Mouse (Mus musculus): Measurements from ENCODE around the gene Hnrnph2. TPM values are rescaled to one million over a fixed set of nuclear protein-coding genes. Genes with fewer than 3 reads are reported as not detected.

The Hnrnph2 gene
- polyA plus RNA-seq, 1 experiment from 2014 or later, result 146 TPM

DNA sequence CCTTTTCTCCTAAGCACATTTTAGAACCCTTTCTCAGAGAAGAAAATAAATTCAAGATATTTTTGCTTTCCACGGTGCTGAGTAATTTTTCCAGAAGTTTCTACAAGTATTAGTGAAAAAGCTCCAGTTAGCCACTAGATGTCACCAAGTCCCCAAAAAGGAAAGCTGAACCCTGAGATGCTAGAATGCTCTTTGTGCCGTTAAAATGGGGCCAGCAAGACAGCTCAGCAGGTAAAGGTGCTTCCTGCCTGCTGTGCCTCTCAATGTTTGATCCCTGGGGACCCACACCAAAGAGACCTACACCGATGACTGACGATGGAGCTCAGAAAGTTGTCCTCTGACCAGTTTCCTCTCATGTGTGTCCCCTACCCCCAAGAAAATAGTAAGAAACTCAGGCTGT lies 8.5 kb downstream of the Hnrnph2 start:
- H3K4me1 ChIP-seq (ENCODE audit: control insufficient read depth, insufficient read depth, low read length), result no peaks in the 10 kb centered on the region
- no peak for ATAC-seq (replicated peaks; ENCODE audit: extremely low read depth, insufficient read depth, low FRiP score)
- no peak overlapping the region for H3K9ac ChIP-seq (ENCODE audit: low read length)
- H3K9me3 ChIP-seq (replicated peaks; ENCODE audit: control insufficient read depth, low read length), result no peaks in the 10 kb centered on the region
- H3K36me3 ChIP-seq (ENCODE audit: control insufficient read depth, insufficient read depth), result 0 out of 2 replicates have a peak, but pooled peaks cover 3% of the 10 kb centered on the region
- no peak overlapping the region for H3K27ac ChIP-seq (ENCODE audit: low read length)
- H3K4me2 ChIP-seq (ENCODE audit: low read depth, low read length), result no peak overlapping the region
- H3K27me3 ChIP-seq (ENCODE audit: control insufficient read depth, insufficient read depth, low read length), result no peaks in the 10 kb centered on the region
- WGBS, result 39% methylated on average over 4 of the region's 4 CpGs
- H3K4me3 ChIP-seq (ENCODE audit: low read length), result no peak overlapping the region

DNA sequence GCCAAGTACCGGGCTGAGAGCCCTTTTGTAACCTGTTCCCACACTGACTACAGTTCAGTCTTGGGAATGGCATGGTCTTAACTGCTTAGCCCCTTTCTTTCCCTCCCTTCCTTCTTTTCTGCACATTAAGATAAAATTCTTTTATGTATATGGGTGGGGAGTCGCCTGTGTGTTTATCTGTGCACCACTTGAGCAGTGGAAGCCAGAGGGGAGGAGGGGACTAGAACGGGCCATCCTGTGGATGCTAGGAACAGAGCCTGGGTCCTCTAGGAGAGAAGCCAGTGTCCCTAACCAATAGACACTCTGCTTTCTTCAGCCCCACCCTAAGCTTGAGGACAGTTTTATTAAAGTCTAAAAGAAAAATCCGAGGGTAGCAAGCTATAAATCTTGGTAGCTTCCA lies 10.0 kb downstream of the Hnrnph2 start:
- H3K9ac ChIP-seq (ENCODE audit: low read length), result no peak overlapping the region
- 58% methylated on average over 4 of the region's 4 CpGs for WGBS
- no peaks in the 10 kb centered on the region for H3K4me1 ChIP-seq (ENCODE audit: control insufficient read depth, insufficient read depth, low read length)

DNA sequence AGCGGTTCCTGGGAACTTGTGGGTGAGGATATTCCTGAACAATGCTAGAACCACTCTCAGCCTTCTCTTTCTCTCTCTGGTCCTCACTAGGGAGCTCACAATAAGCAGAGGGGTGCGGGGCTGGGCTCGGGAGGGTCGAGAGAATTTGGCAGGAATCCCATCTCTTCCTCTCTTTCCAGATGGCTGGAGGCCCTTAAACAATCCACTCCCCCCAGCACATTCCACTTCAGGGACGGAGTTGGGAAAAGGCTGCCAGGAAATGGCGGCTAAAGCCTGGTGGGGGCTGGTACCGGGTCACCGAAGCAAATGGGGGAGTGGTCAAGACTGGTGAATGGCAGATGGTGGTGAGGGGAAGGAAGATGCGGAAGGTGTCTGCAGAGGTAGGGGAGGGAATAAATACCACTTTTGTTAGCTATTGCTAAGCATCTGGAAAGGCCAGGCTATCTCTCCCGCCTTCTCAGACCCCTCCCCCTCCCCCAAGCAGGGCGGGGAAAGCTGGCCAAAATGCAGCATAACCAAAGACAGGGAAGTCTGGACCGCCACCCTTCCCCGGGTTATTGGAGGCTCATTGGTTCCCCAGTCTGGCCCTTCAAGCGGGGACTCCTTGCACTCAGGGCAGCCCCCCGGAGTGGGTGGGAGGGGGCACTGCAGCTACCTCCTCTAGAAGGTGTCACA lies 11.4 kb downstream of the Hnrnph2 start:
- WGBS, result 15% methylated on average over 14 of the region's 15 CpGs
- peak overlapping the region; percentile 64 for H3K4me2 ChIP-seq (ENCODE audit: low read depth, low read length)
- H3K27ac ChIP-seq (ENCODE audit: low read length), result peak overlapping the region; percentile 88
- H3K4me1 ChIP-seq (ENCODE audit: control insufficient read depth, insufficient read depth, low read length), result no peaks in the 10 kb centered on the region
- peak; percentile 85 for ATAC-seq (replicated peaks; ENCODE audit: extremely low read depth, insufficient read depth, low FRiP score)
- no peaks in the 10 kb centered on the region for H3K9me3 ChIP-seq (replicated peaks; ENCODE audit: control insufficient read depth, low read length)
- H3K4me3 ChIP-seq (ENCODE audit: low read length), result peak overlapping the region; percentile 51
- peak overlapping the region; percentile 67 for H3K9ac ChIP-seq (ENCODE audit: low read length)
- H3K36me3 ChIP-seq (ENCODE audit: control insufficient read depth, insufficient read depth), result 0 out of 2 replicates have a peak, but pooled peaks cover under 1% of the 10 kb centered on the region
- H3K27me3 ChIP-seq (ENCODE audit: control insufficient read depth, insufficient read depth, low read length), result no peaks in the 10 kb centered on the region

More for the DNA sequence above, 10.0 kb downstream of the Hnrnph2 start:
- H3K36me3 ChIP-seq (ENCODE audit: control insufficient read depth, insufficient read depth), result 0 out of 2 replicates have a peak, but pooled peaks cover 3% of the 10 kb centered on the region
- ATAC-seq (replicated peaks; ENCODE audit: extremely low read depth, insufficient read depth, low FRiP score), result no peak
- no peaks in the 10 kb centered on the region for H3K27me3 ChIP-seq (ENCODE audit: control insufficient read depth, insufficient read depth, low read length)
- H3K4me2 ChIP-seq (ENCODE audit: low read depth, low read length), result no peak overlapping the region
- no peak overlapping the region for H3K4me3 ChIP-seq (ENCODE audit: low read length)
- no peak overlapping the region for H3K27ac ChIP-seq (ENCODE audit: low read length)
- H3K9me3 ChIP-seq (replicated peaks; ENCODE audit: control insufficient read depth, low read length), result no peaks in the 10 kb centered on the region

DNA sequence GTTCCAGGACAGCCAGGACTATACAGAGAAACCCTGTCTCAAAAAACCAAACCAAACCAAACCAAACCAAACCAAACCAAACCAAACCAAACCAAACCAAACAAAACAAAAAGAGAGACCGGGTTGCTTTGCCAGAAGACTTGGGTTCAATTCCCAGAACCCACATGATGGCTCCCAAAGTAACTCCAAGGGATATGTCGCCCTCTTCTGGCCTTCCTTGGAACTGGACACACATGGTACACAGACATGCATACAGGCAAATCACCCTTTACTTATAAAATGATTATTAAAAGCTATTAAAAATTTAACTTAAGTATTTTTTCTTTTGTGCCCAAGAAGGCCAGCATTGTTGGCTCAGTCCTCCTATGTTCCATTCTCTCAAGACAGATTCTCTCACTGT lies 13.3 kb downstream of the Hnrnph2 start:
- Histone ChIP-seq H3K27me3 (ENCODE audit: control insufficient read depth, insufficient read depth, low read length) (no peaks in the 10 kb centered on the region), H3K4me1 (ENCODE audit: control insufficient read depth, insufficient read depth, low read length) (no peaks in the 10 kb centered on the region), H3K4me2 (ENCODE audit: low read depth, low read length) (no peak overlapping the region), H3K9ac (ENCODE audit: low read length) (no peak overlapping the region), H3K4me3 (ENCODE audit: low read length) (no peak overlapping the region), H3K27ac (ENCODE audit: low read length) (no peak overlapping the region), H3K36me3 (ENCODE audit: control insufficient read depth, insufficient read depth) (no peaks in the 10 kb centered on the region), H3K9me3 (replicated peaks; ENCODE audit: control insufficient read depth, low read length) (no peaks in the 10 kb centered on the region)
- ATAC-seq (replicated peaks; ENCODE audit: extremely low read depth, insufficient read depth, low FRiP score), result no peak
- 59% methylated on average over 2 of the region's 2 CpGs for WGBS

DNA sequence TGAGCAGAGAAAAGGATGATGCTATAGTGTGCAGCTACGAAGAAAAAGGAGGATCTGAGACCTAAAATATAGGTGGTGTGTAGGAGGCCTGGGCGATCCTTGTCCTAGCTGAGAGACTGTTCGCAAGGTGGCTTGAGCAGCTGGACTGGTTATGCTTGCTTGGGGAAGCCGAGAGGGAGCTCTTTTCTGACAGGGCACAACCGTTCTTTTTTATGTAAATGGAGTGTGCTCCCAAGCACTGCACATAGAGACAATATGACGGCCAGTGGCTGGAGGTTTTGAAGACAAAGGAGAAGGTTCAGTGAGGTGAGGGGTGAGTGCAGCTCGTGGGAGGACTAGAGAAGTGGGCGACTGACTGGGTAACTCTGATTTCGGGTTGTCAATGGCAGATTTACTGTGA lies 18.7 kb downstream of the Hnrnph2 start:
- Histone ChIP-seq H3K9me3 (replicated peaks; ENCODE audit: control insufficient read depth, low read length) (no peaks in the 10 kb centered on the region), H3K4me2 (ENCODE audit: low read depth, low read length) (no peak overlapping the region), H3K27ac (ENCODE audit: low read length) (no peak overlapping the region), H3K27me3 (ENCODE audit: control insufficient read depth, insufficient read depth, low read length) (no peaks in the 10 kb centered on the region), H3K4me3 (ENCODE audit: low read length) (no peak overlapping the region), H3K4me1 (ENCODE audit: control insufficient read depth, insufficient read depth, low read length) (no peaks in the 10 kb centered on the region), H3K9ac (ENCODE audit: low read length) (no peak overlapping the region), H3K36me3 (ENCODE audit: control insufficient read depth, insufficient read depth) (no peaks in the 10 kb centered on the region)
- 68% methylated on average over 9 of the region's 9 CpGs for WGBS
- no peak for ATAC-seq (replicated peaks; ENCODE audit: extremely low read depth, insufficient read depth, low FRiP score)

DNA sequence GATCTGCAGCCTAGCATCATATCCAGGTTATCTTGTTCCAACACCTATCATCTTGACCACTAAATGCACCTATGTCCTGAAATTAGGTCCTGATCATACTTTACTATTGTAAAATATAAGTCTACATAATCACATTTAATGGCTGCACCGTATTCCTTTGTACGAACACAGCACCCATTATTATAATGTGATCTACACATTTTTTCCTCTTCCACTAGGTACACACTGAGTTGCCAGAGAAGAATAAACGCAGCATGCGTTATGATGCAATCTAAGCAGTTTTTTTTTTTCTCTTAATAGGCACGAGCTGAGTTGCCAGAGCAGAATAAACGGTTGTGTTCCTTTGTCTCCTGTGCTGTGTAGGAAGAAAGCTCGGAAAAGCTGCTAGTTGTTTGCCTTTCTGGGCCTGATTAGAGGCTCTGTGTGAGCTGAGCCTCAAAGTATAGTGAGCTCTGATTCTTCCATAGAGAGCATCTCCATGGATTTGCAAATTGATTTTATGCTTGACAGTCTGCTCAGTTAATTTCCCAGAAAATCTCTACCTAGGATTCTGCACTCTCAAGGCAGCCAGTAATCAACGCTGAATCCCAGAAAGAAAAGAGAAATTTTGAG lies 19.4 kb downstream of the Hnrnph2 start:
- Histone ChIP-seq H3K9me3 (replicated peaks; ENCODE audit: control insufficient read depth, low read length) (no peaks in the 10 kb centered on the region), H3K4me3 (ENCODE audit: low read length) (no peak overlapping the region), H3K27me3 (ENCODE audit: control insufficient read depth, insufficient read depth, low read length) (no peaks in the 10 kb centered on the region), H3K4me1 (ENCODE audit: control insufficient read depth, insufficient read depth, low read length) (no peaks in the 10 kb centered on the region), H3K9ac (ENCODE audit: low read length) (no peak overlapping the region), H3K36me3 (ENCODE audit: control insufficient read depth, insufficient read depth) (no peaks in the 10 kb centered on the region), H3K27ac (ENCODE audit: low read length) (no peak overlapping the region), H3K4me2 (ENCODE audit: low read depth, low read length) (no peak overlapping the region)
- ATAC-seq (replicated peaks; ENCODE audit: extremely low read depth, insufficient read depth, low FRiP score), result no peak
- WGBS, result 60% methylated on average over 8 of the region's 8 CpGs

DNA sequence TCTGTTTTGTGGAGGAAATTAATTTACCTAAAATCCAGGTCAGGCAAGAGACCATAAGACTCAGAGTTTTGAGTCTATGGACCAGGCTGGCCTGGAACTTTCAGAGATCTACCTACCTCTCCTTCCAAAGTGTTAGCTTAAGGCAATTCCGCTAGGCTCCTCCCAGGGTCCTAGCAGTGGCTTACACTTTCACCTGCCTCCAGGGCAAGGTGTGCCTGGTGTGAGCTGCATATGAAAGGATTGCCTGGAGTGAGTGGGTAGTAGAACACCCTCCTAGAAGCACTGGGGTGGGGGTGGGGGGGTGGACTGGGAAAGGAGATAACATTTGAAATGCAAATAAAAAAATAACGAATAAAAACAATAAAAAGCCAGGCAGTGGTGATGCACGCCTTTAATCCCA lies 20.7 kb downstream of the Hnrnph2 start:
- H3K9ac ChIP-seq (ENCODE audit: low read length), result no peak overlapping the region
- 64% methylated on average over 3 of the region's 3 CpGs for WGBS
- no peak for ATAC-seq (replicated peaks; ENCODE audit: extremely low read depth, insufficient read depth, low FRiP score)

DNA sequence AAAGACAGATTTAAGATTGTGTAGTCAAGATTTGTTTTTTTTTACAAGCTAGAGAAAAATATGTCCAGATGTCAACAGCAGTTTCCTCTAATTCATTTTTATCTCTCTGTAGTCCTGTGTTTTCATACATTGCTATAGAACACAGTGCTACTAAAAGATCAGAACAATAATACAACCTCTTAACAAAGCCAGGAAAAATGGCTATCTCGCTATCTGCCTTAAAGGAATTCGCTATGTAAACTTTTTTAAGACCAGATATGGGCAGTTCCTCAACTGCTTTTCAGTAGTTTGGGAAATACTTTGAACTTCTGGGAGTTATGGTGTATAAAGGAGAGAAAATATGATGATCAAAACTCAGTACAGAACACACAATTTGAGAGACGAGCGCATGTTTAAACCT lies 22.4 kb downstream of the Hnrnph2 start:
- no peak for ATAC-seq (replicated peaks; ENCODE audit: extremely low read depth, insufficient read depth, low FRiP score)
- no peak overlapping the region for H3K27ac ChIP-seq (ENCODE audit: low read length)
- H3K36me3 ChIP-seq (ENCODE audit: control insufficient read depth, insufficient read depth), result no peaks in the 10 kb centered on the region
- no peak overlapping the region for H3K9ac ChIP-seq (ENCODE audit: low read length)
- no peaks in the 10 kb centered on the region for H3K9me3 ChIP-seq (replicated peaks; ENCODE audit: control insufficient read depth, low read length)
- 66% methylated on average over 4 of the region's 4 CpGs for WGBS
- H3K4me1 ChIP-seq (ENCODE audit: control insufficient read depth, insufficient read depth, low read length), result no peaks in the 10 kb centered on the region
- no peaks in the 10 kb centered on the region for H3K27me3 ChIP-seq (ENCODE audit: control insufficient read depth, insufficient read depth, low read length)
- H3K4me2 ChIP-seq (ENCODE audit: low read depth, low read length), result no peak overlapping the region
- no peak overlapping the region for H3K4me3 ChIP-seq (ENCODE audit: low read length)

More for the DNA sequence above, 20.7 kb downstream of the Hnrnph2 start:
- Histone ChIP-seq H3K9me3 (replicated peaks; ENCODE audit: control insufficient read depth, low read length) (no peaks in the 10 kb centered on the region), H3K27me3 (ENCODE audit: control insufficient read depth, insufficient read depth, low read length) (no peaks in the 10 kb centered on the region), H3K4me1 (ENCODE audit: control insufficient read depth, insufficient read depth, low read length) (no peaks in the 10 kb centered on the region), H3K27ac (ENCODE audit: low read length) (no peak overlapping the region), H3K4me3 (ENCODE audit: low read length) (no peak overlapping the region), H3K36me3 (ENCODE audit: control insufficient read depth, insufficient read depth) (no peaks in the 10 kb centered on the region), H3K4me2 (ENCODE audit: low read depth, low read length) (no peak overlapping the region)

DNA sequence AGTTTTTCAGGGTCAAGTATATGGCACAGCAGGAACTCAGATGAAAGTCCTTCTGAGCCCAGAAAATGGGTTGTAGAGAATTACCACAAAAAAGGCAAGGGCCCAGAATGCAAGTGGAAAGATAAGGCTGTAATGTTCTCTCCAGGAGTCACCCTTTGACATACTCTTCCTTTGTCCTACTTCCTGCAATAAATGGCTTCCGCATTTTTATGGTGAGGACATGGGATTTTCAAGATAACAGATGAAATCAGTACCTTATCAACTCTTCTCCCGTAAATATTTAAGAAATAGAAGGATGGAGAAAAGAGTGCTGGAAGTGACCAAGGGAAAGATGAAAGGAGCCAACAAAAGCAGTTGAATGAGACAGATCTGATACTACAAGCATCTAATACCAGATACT lies 27.2 kb downstream of the Hnrnph2 start:
- WGBS, result 65% methylated on average over 2 of the region's 2 CpGs
- no peak overlapping the region for H3K27ac ChIP-seq (ENCODE audit: low read length)

More for the DNA sequence above, 27.2 kb downstream of the Hnrnph2 start:
- Histone ChIP-seq H3K9me3 (replicated peaks; ENCODE audit: control insufficient read depth, low read length) (no peaks in the 10 kb centered on the region), H3K36me3 (ENCODE audit: control insufficient read depth, insufficient read depth) (no peaks in the 10 kb centered on the region), H3K27me3 (ENCODE audit: control insufficient read depth, insufficient read depth, low read length) (no peaks in the 10 kb centered on the region), H3K9ac (ENCODE audit: low read length) (no peak overlapping the region), H3K4me2 (ENCODE audit: low read depth, low read length) (no peak overlapping the region), H3K4me3 (ENCODE audit: low read length) (no peak overlapping the region), H3K4me1 (ENCODE audit: control insufficient read depth, insufficient read depth, low read length) (no peaks in the 10 kb centered on the region)
- ATAC-seq (replicated peaks; ENCODE audit: extremely low read depth, insufficient read depth, low FRiP score), result no peak
